Mouse (Mus musculus) heart, embryonic 12.5 days (tissue): Measurements from ENCODE around the gene Skp2. TPM values are rescaled to one million over a fixed set of nuclear protein-coding genes. Genes with fewer than 3 reads are reported as not detected.
"Not testable (repeated sequence)": the region's sequence is repeated elsewhere in the genome, so short reads cannot be mapped to it uniquely, and the experiment has no call there.

Experiments used
- ATAC-seq: fragments of 200-750 bp; cut with Nextera tagmentation; 2 replicates; pipeline ENCODE4 v1.8.0; 2017; ENCODE audit warnings: moderate TSS enrichment, moderate library complexity; ENCODE audit not compliant: insufficient number of reproducible peaks, low FRiP score
- H3K27ac ChIP-seq: fragments of 300-500 bp; sonication (generic); 2 replicates; pipeline ENCODE4 v1.5.1; 2016; ENCODE audit warnings: mild to moderate bottlenecking, moderate library complexity; ENCODE audit not compliant: poor library complexity, severe bottlenecking
- H3K27me3 ChIP-seq: fragments of 300-500 bp; sonication (generic); replicated peaks from 2 replicates; pipeline ENCODE4 v1.6.1; 2016; ENCODE audit warnings: mild to moderate bottlenecking, moderate library complexity
- H3K36me3 ChIP-seq: fragments of 300-500 bp; sonication (generic); 2 replicates; pipeline ENCODE4 v1.6.1; 2016; ENCODE audit warnings: mild to moderate bottlenecking, moderate library complexity
- H3K4me1 ChIP-seq: fragments of 300-500 bp; sonication (generic); replicated peaks from 2 replicates; pipeline ENCODE4 v1.6.1; 2016; ENCODE audit warnings: mild to moderate bottlenecking
- H3K4me2 ChIP-seq: fragments of 300-500 bp; sonication (generic); 2 replicates; pipeline ENCODE4 v1.6.1; 2016; ENCODE audit warnings: mild to moderate bottlenecking, moderate library complexity
- H3K4me3 ChIP-seq: fragments of 300-500 bp; sonication (generic); 2 replicates; pipeline ENCODE4 v1.5.1; 2016; ENCODE audit warnings: mild to moderate bottlenecking
- H3K9ac ChIP-seq: fragments of 300-500 bp; sonication (generic); 2 replicates; pipeline ENCODE4 v1.6.1; 2016; ENCODE audit warnings: mild to moderate bottlenecking, moderate library complexity
- H3K9me3 ChIP-seq: fragments of 300-500 bp; sonication (generic); replicated peaks from 2 replicates; pipeline ENCODE4 v1.6.1; 2016; ENCODE audit warnings: mild to moderate bottlenecking, moderate library complexity
- WGBS: fragments of 180-500 bp; shearing (Covaris S2); methylation state at CpG from one replicate; pipeline ENCODE4 v1.1.7; 2016; 5-methylcytosine and 5-hydroxymethylcytosine counted together
- polyA plus RNA-seq: library from polyadenylated mRNA; unstranded; fragments of >200 nt; fragmentation: Nextera tagmentation; extraction: Ambion mirVana; gene quantifications from 2 replicates; pipeline ENCODE4 v1.2.1, GENCODE M21; 2016

Skp2 gene
- 43.0 and 43.3 TPM in 2 replicates for polyA plus RNA-seq

- H3K27ac ChIP-seq = no peak within 1 kb of the TSS
- no peak within 1 kb of the TSS for H3K4me3 ChIP-seq
- H3K27me3 ChIP-seq = no peaks in the 10 kb centered on the region
- no peak within 1 kb of the TSS for H3K9ac ChIP-seq
- H3K4me1 ChIP-seq = no peaks in the 10 kb centered on the region
- no peaks in the 10 kb centered on the region for H3K9me3 ChIP-seq
- ATAC-seq = no peak
- no peak within 1 kb of the TSS for H3K4me2 ChIP-seq
- peaks cover 39% of the 10 kb centered on the region for H3K36me3 ChIP-seq
Measured at GRCm38 (mm10) chr15:9155325-9155724, at the start of gene Skp2. Gene Skp2, minus strand, starts transcription at chr15:9155425.

- Histone ChIP-seq H3K4me2 (no peak overlapping the region), H3K27me3 (no peaks in the 10 kb centered on the region), H3K4me1 (no peaks in the 10 kb centered on the region), H3K4me3 (no peak overlapping the region), H3K36me3 (peaks cover 10% of the 10 kb centered on the region), H3K9ac (no peak overlapping the region), H3K27ac (no peak overlapping the region), H3K9me3 (no peaks in the 10 kb centered on the region)
- ATAC-seq = no peak
- WGBS = 48% methylated on average over 6 of the region's 6 CpGs
Measured at GRCm38 (mm10) chr15:9198421-9198820, 43.2 kb upstream of the Skp2 start.

GRCm38 (mm10) chr15:9192685-9193084 lies 37.5 kb upstream of the Skp2 start:
- peaks cover 28% of the 10 kb centered on the region for H3K36me3 ChIP-seq
- not testable (repeated sequence) for H3K4me1 ChIP-seq, H3K27me3 ChIP-seq, H3K4me2 ChIP-seq, H3K9ac ChIP-seq, H3K9me3 ChIP-seq, H3K27ac ChIP-seq, ATAC-seq, H3K4me3 ChIP-seq

GRCm38 (mm10) chr15:9189796-9190195 lies 34.6 kb upstream of the Skp2 start:
- H3K4me3 ChIP-seq = no peak overlapping the region
- H3K36me3 ChIP-seq = peaks cover 38% of the 10 kb centered on the region
- no peak overlapping the region for H3K9ac ChIP-seq
- no peaks in the 10 kb centered on the region for H3K9me3 ChIP-seq
- WGBS = 91% methylated on average over 2 of the region's 2 CpGs
- no peak overlapping the region for H3K4me2 ChIP-seq
- no peaks in the 10 kb centered on the region for H3K27me3 ChIP-seq
- no peak for ATAC-seq
- no peaks in the 10 kb centered on the region for H3K4me1 ChIP-seq
- no peak overlapping the region for H3K27ac ChIP-seq

- no peak overlapping the region for H3K27ac ChIP-seq
- WGBS = 91% methylated on average over 5 of the region's 5 CpGs
- no peak overlapping the region for H3K4me2 ChIP-seq
- peaks cover 35% of the 10 kb centered on the region for H3K36me3 ChIP-seq
- no peak overlapping the region for H3K4me3 ChIP-seq
- no peaks in the 10 kb centered on the region for H3K4me1 ChIP-seq
- H3K9ac ChIP-seq = no peak overlapping the region
- H3K27me3 ChIP-seq = no peaks in the 10 kb centered on the region
- no peak for ATAC-seq
- no peaks in the 10 kb centered on the region for H3K9me3 ChIP-seq
Measured at GRCm38 (mm10) chr15:9183995-9184394, 28.8 kb upstream of the Skp2 start.

GRCm38 (mm10) chr15:9177038-9177437 lies 21.8 kb upstream of the Skp2 start:
- H3K27me3 ChIP-seq = no peaks in the 10 kb centered on the region
- H3K4me3 ChIP-seq = no peak overlapping the region
- H3K36me3 ChIP-seq = peaks cover 23% of the 10 kb centered on the region
- H3K9me3 ChIP-seq = no peaks in the 10 kb centered on the region
- no peak overlapping the region for H3K9ac ChIP-seq
- no peaks in the 10 kb centered on the region for H3K4me1 ChIP-seq
- H3K4me2 ChIP-seq = no peak overlapping the region
- H3K27ac ChIP-seq = no peak overlapping the region
- no peak for ATAC-seq
- 87% methylated on average over 3 of the region's 3 CpGs for WGBS

GRCm38 (mm10) chr15:9164125-9164524 lies 8.9 kb upstream of the Skp2 start:
- no peak for ATAC-seq
- Histone ChIP-seq H3K4me1 (no peaks in the 10 kb centered on the region), H3K27me3 (no peaks in the 10 kb centered on the region), H3K4me2 (no peak overlapping the region), H3K4me3 (no peak overlapping the region), H3K9me3 (no peaks in the 10 kb centered on the region), H3K27ac (no peak overlapping the region), H3K36me3 (peaks cover 47% of the 10 kb centered on the region), H3K9ac (no peak overlapping the region)
- 63% methylated on average over 6 of the region's 6 CpGs for WGBS

- no peak overlapping the region for H3K4me3 ChIP-seq
- H3K4me2 ChIP-seq = no peak overlapping the region
- no peaks in the 10 kb centered on the region for H3K27me3 ChIP-seq
- no peak for ATAC-seq
- 79% methylated on average over 4 of the region's 4 CpGs for WGBS
- H3K9ac ChIP-seq = no peak overlapping the region
- no peak overlapping the region for H3K27ac ChIP-seq
- no peaks in the 10 kb centered on the region for H3K9me3 ChIP-seq
- H3K4me1 ChIP-seq = no peaks in the 10 kb centered on the region
- peaks cover 36% of the 10 kb centered on the region for H3K36me3 ChIP-seq
Measured at GRCm38 (mm10) chr15:9162557-9163070, 7.4 kb upstream of the Skp2 start.

GRCm38 (mm10) chr15:9140684-9141171 lies 14.5 kb downstream of the Skp2 start:
- peak overlapping the region; percentile 69 for H3K27ac ChIP-seq
- under 1% methylated on average over 35 of the region's 37 CpGs for WGBS

GRCm38 (mm10) chr15:9140252-9140680 lies 15.0 kb downstream of the Skp2 start, which contains the start of gene Lmbrd2:
Gene Lmbrd2, plus strand, starts transcription at chr15:9140550.
- Histone ChIP-seq H3K4me3 (peak within 1 kb of the TSS; percentile 74), H3K36me3 (peaks cover 35% of the 10 kb centered on the region), H3K9ac (peak within 1 kb of the TSS; percentile 78), H3K9me3 (no peaks in the 10 kb centered on the region), H3K27ac (peak within 1 kb of the TSS; percentile 77), H3K4me2 (peak within 1 kb of the TSS; percentile 76), H3K27me3 (no peaks in the 10 kb centered on the region), H3K4me1 (peaks cover 20% of the 10 kb centered on the region)
- peak; percentile 99 for ATAC-seq
- under 1% methylated on average over 34 of the region's 34 CpGs for WGBS

More at GRCm38 (mm10) chr15:9140684-9141171, 14.5 kb downstream of the Skp2 start:
- Histone ChIP-seq H3K9me3 (no peaks in the 10 kb centered on the region), H3K36me3 (peaks cover 31% of the 10 kb centered on the region), H3K4me2 (peak overlapping the region; percentile 76), H3K27me3 (no peaks in the 10 kb centered on the region), H3K4me3 (peak overlapping the region; percentile 74), H3K9ac (peak overlapping the region; percentile 78), H3K4me1 (peaks cover 19% of the 10 kb centered on the region)
- peak; percentile 75 for ATAC-seq

GRCm38 (mm10) chr15:9139447-9139846 lies 15.8 kb downstream of the Skp2 start:
- Histone ChIP-seq H3K4me1 (peaks cover 24% of the 10 kb centered on the region), H3K36me3 (peaks cover 38% of the 10 kb centered on the region), H3K4me3 (peak overlapping the region; percentile 74), H3K9ac (peak overlapping the region; percentile 78), H3K9me3 (no peaks in the 10 kb centered on the region), H3K27me3 (no peaks in the 10 kb centered on the region), H3K4me2 (peak overlapping the region; percentile 76), H3K27ac (peak overlapping the region; percentile 77; the same call in 1 of the 2 replicates)
- ATAC-seq = no peak
- WGBS = 20% methylated on average over 10 of the region's 10 CpGs
